Mouse (Mus musculus) MEL (cell line): Measurements from ENCODE around the gene Gga1. TPM values are rescaled to one million over a fixed set of nuclear protein-coding genes. Genes with fewer than 3 reads are reported as not detected.

Experiments
- DNase-seq: peaks from one replicate; pipeline ENCODE4 v3.0.0; 2011; ENCODE audit warnings: low read depth, low spot score
- H3K27ac ChIP-seq: 2 replicates; pipeline ENCODE4 v1.5.1; 2012; ENCODE audit warnings: low read depth, mild to moderate bottlenecking, control low read depth, low read length, moderate library complexity; ENCODE audit not compliant: control insufficient read depth
- H3K27me3 ChIP-seq, 2 experiments: fragments of 150-350 bp in 1 of 2; sonication (generic) in 1 of 2; 2 replicates each; pipeline ENCODE4 v1.6.1; 2012; ENCODE audit warnings: low read length in 2 of 2, mild to moderate bottlenecking in 2 of 2, improper control_type of control experiment in 1 of 2, moderate library complexity in 1 of 2; ENCODE audit not compliant: insufficient read depth in 2 of 2, control insufficient read depth in 1 of 2
- H3K36me3 ChIP-seq, 2 experiments: 2 replicates each; pipeline ENCODE4 v1.6.1; 2012 to 2014; ENCODE audit warnings: low read length in 2 of 2, improper control_type of control experiment in 1 of 2, inconsistent platforms in 1 of 2, mild to moderate bottlenecking in 1 of 2; ENCODE audit not compliant: insufficient read depth in 2 of 2, control insufficient read depth in 1 of 2
- H3K4me1 ChIP-seq, 2 experiments: fragments of 150-350 bp in 1 of 2; sonication (generic) in 1 of 2; 2 replicates each; pipeline ENCODE4 v1.6.1; 2012; ENCODE audit warnings: low read length in 2 of 2, improper control_type of control experiment in 1 of 2, mild to moderate bottlenecking in 1 of 2; ENCODE audit not compliant: insufficient read depth in 2 of 2, control insufficient read depth in 1 of 2
- H3K4me3 ChIP-seq, 2 experiments: fragments of 150-350 bp in 1 of 2; sonication (generic) in 1 of 2; 2 replicates each; pipeline ENCODE4 v1.5.1; 2012; ENCODE audit warnings: low read depth in 2 of 2, low read length in 2 of 2, mild to moderate bottlenecking in 2 of 2, moderate library complexity in 2 of 2, control low read depth in 1 of 2, improper control_type of control experiment in 1 of 2; ENCODE audit not compliant: control insufficient read depth in 1 of 2, insufficient read depth in 1 of 2
- H3K79me2 ChIP-seq: 2 replicates; pipeline ENCODE4 v1.6.1; 2012; ENCODE audit warnings: mild to moderate bottlenecking, low read length, moderate library complexity; ENCODE audit not compliant: control insufficient read depth, poor library complexity, insufficient read depth
- H3K9ac ChIP-seq: 2 replicates; pipeline ENCODE4 v1.6.1; 2012; ENCODE audit warnings: low read depth, mild to moderate bottlenecking, control low read depth, low read length, moderate library complexity; ENCODE audit not compliant: control insufficient read depth, poor library complexity, severe bottlenecking
- H3K9me3 ChIP-seq: fragments of 150-350 bp; sonication (generic); replicated peaks from 2 replicates; pipeline ENCODE4 v1.6.1; 2012; ENCODE audit warnings: mild to moderate bottlenecking, low read length, improper control_type of control experiment, moderate library complexity; ENCODE audit not compliant: insufficient read depth
- CHD2 ChIP-seq: IDR thresholded peaks from 2 replicates; pipeline ENCODE4 v1.6.1; 2011; ENCODE audit warnings: low read length, improper control_type of control experiment
- CTCF ChIP-seq, 3 experiments: IDR thresholded peaks in 2 of 3; conservative IDR thresholded peaks in 1 of 3; 2 replicates each; pipeline ENCODE4 v1.5.1; 2011 to 2012; ENCODE audit warnings: low read length in 3 of 3, low read depth in 2 of 3, mild to moderate bottlenecking in 2 of 3, improper control_type of control experiment in 1 of 3, inconsistent platforms in 1 of 3, mixed read lengths in 1 of 3, moderate library complexity in 1 of 3; ENCODE audit not compliant: control insufficient read depth in 1 of 3, insufficient read depth in 1 of 3, poor library complexity in 1 of 3, severe bottlenecking in 1 of 3
- ELF1 ChIP-seq: IDR thresholded peaks from 2 replicates; pipeline ENCODE4 v1.6.1; 2014; ENCODE audit warnings: low read depth, mild to moderate bottlenecking, inconsistent platforms, low read length, improper control_type of control experiment, moderate library complexity
- EP300 ChIP-seq, 2 experiments: IDR thresholded peaks; 2 replicates each; pipeline ENCODE4 v1.6.1; 2011; ENCODE audit warnings: improper control_type of control experiment in 2 of 2, low read length in 2 of 2, low read depth in 1 of 2, mild to moderate bottlenecking in 1 of 2
- GATA1 ChIP-seq: IDR thresholded peaks from 2 replicates; pipeline ENCODE4 v1.6.1; 2011; ENCODE audit warnings: low read depth, low read length, improper control_type of control experiment
- HCFC1 ChIP-seq: IDR thresholded peaks from 2 replicates; pipeline ENCODE4 v1.6.1; 2012; ENCODE audit warnings: low read depth, mild to moderate bottlenecking, inconsistent platforms, low read length, improper control_type of control experiment, moderate library complexity
- KAT2A ChIP-seq: conservative IDR thresholded peaks from 2 replicates; pipeline ENCODE4 v1.6.1; 2012; ENCODE audit warnings: low read depth, low read length, improper control_type of control experiment, inconsistent platforms
- MAFK ChIP-seq: IDR thresholded peaks from 2 replicates; pipeline ENCODE4 v1.6.1; 2011; ENCODE audit warnings: low read depth, mild to moderate bottlenecking, low read length, improper control_type of control experiment, borderline replicate concordance
- MAX ChIP-seq: IDR thresholded peaks from 2 replicates; pipeline ENCODE4 v1.6.1; 2011; ENCODE audit warnings: low read length, improper control_type of control experiment
- MEF2A ChIP-seq: IDR thresholded peaks from 2 replicates; pipeline ENCODE4 v1.6.1; 2014; ENCODE audit warnings: low read depth, mild to moderate bottlenecking, inconsistent platforms, low read length, improper control_type of control experiment; ENCODE audit not compliant: poor library complexity, insufficient replicate concordance, severe bottlenecking; ENCODE audit errors: extremely low read depth
- MXI1 ChIP-seq: IDR thresholded peaks from 2 replicates; pipeline ENCODE4 v1.6.1; 2011; ENCODE audit warnings: mild to moderate bottlenecking, low read depth, low read length, improper control_type of control experiment
- MYB ChIP-seq: IDR thresholded peaks from 2 replicates; pipeline ENCODE4 v1.6.1; 2011; ENCODE audit warnings: mild to moderate bottlenecking, low read depth, low read length, improper control_type of control experiment
- MYC ChIP-seq: IDR thresholded peaks from 2 replicates; pipeline ENCODE4 v1.6.1; 2011; ENCODE audit warnings: low read depth, mild to moderate bottlenecking, low read length, improper control_type of control experiment, moderate library complexity
- NELFE ChIP-seq: IDR thresholded peaks from 2 replicates; pipeline ENCODE4 v1.6.1; 2011; ENCODE audit warnings: low read depth, low read length, improper control_type of control experiment
- NRF1 ChIP-seq: IDR thresholded peaks from 2 replicates; pipeline ENCODE4 v1.6.1; 2014; ENCODE audit warnings: low read depth, mild to moderate bottlenecking, inconsistent platforms, low read length, improper control_type of control experiment, moderate library complexity; ENCODE audit not compliant: poor library complexity, insufficient read depth, severe bottlenecking
- POLR2A ChIP-seq, 2 experiments: IDR thresholded peaks; 2 replicates each; pipeline ENCODE4 v1.6.1; 2011 to 2012; ENCODE audit warnings: low read length in 2 of 2, mild to moderate bottlenecking in 2 of 2, control low read depth in 1 of 2, improper control_type of control experiment in 1 of 2, low read depth in 1 of 2, moderate library complexity in 1 of 2; ENCODE audit not compliant: control insufficient read depth in 1 of 2, insufficient read depth in 1 of 2, poor library complexity in 1 of 2
- POLR2AphosphoS2 ChIP-seq: IDR thresholded peaks from 2 replicates; pipeline ENCODE4 v1.6.1; 2011; ENCODE audit warnings: low read length, improper control_type of control experiment
- RAD21 ChIP-seq: IDR thresholded peaks from 2 replicates; pipeline ENCODE4 v1.6.1; 2011; ENCODE audit warnings: mild to moderate bottlenecking, low read depth, low read length, improper control_type of control experiment
- SIN3A ChIP-seq: IDR thresholded peaks from 2 replicates; pipeline ENCODE4 v1.6.1; 2012; ENCODE audit warnings: low read length, improper control_type of control experiment, inconsistent platforms
- SMC3 ChIP-seq: IDR thresholded peaks from 2 replicates; pipeline ENCODE4 v1.6.1; 2011; ENCODE audit warnings: low read depth, low read length, improper control_type of control experiment
- TBP ChIP-seq: IDR thresholded peaks from 2 replicates; pipeline ENCODE4 v1.8.0; 2011; ENCODE audit warnings: low read depth, low read length, improper control_type of control experiment
- TCF12 ChIP-seq: IDR thresholded peaks from 2 replicates; pipeline ENCODE4 v1.6.1; 2014; ENCODE audit warnings: low read depth, mild to moderate bottlenecking, inconsistent platforms, low read length, improper control_type of control experiment, moderate library complexity
- UBTF ChIP-seq: IDR thresholded peaks from 2 replicates; pipeline ENCODE4 v1.6.1; 2012; ENCODE audit warnings: low read depth, mild to moderate bottlenecking, inconsistent platforms, low read length, improper control_type of control experiment, moderate library complexity, borderline replicate concordance; ENCODE audit not compliant: insufficient read depth
- USF1 ChIP-seq: IDR thresholded peaks from 2 replicates; pipeline ENCODE4 v1.6.1; 2014; ENCODE audit warnings: low read depth, mild to moderate bottlenecking, inconsistent platforms, low read length, improper control_type of control experiment, moderate library complexity
- USF2 ChIP-seq, 2 experiments: IDR thresholded peaks; 2 replicates each; pipeline ENCODE4 v1.6.1; 2011 to 2012; ENCODE audit warnings: improper control_type of control experiment in 2 of 2, low read length in 2 of 2, borderline replicate concordance in 1 of 2, inconsistent platforms in 1 of 2, low read depth in 1 of 2, mild to moderate bottlenecking in 1 of 2; ENCODE audit not compliant: insufficient read depth in 1 of 2
- ZC3H11A ChIP-seq: IDR thresholded peaks from 2 replicates; pipeline ENCODE4 v1.6.1; 2012; ENCODE audit warnings: low read depth, mild to moderate bottlenecking, inconsistent platforms, low read length, improper control_type of control experiment
- ZKSCAN1 ChIP-seq: IDR thresholded peaks from 2 replicates; pipeline ENCODE4 v1.6.1; 2012; ENCODE audit warnings: low read depth, mild to moderate bottlenecking, inconsistent platforms, low read length, improper control_type of control experiment, moderate library complexity
- ZNF384 ChIP-seq: IDR thresholded peaks from 2 replicates; pipeline ENCODE4 v1.6.1; 2012; ENCODE audit warnings: low read depth, mild to moderate bottlenecking, inconsistent platforms, low read length, improper control_type of control experiment
- polyA plus RNA-seq, 2 experiments: library from polyadenylated mRNA; stranded (reverse) in 1 of 2; unstranded in 1 of 2; fragments of >175 nt in 1 of 2; fragments of >200 nt in 1 of 2; gene quantifications; 2 replicates each; pipeline versions ENCODE4 v1.2.1 to v1.2.4; 2012; ENCODE audit warnings: low replicate concordance in 2 of 2, low read depth in 1 of 2; ENCODE audit not compliant: insufficient read length in 2 of 2, insufficient read depth in 1 of 2, missing spikeins in 1 of 2
- total RNA-seq: library from RNA; depleted of rRNA; stranded (reverse); fragments of 300-350 nt; gene quantifications from 2 replicates; pipeline ENCODE4 v1.2.3, GENCODE M21; 2012

The Gga1 gene
- total and polyA plus RNA-seq, 3 experiments, result 18.2 to 48.1 TPM; not detected in 1

- H3K27ac ChIP-seq, result no peak overlapping the region
Measured at GRCm38 (mm10) chr15:78869775-78870174, 7.2 kb upstream of the Gga1 start.

GRCm38 (mm10) chr15:78872021-78872608 is 4.9 kb upstream of the Gga1 start:
- TF ChIP-seq UBTF (no peak), MYC (no peak), ZC3H11A (peak; percentile 24; the same call in 1 of the 2 replicates), ZKSCAN1 (no peak), RAD21 (peak; percentile 23), GATA1 (no peak), KAT2A (no peak), MAFK (no peak), CTCF (IDR thresholded peaks at IDR 0.05 in 2 of 3, conservative IDR thresholded peaks at IDR 0.05 in 1 of 3; ENCODE audit: control insufficient read depth in 1 of 3, insufficient read depth in 1 of 3, low read depth in 2 of 3, low read length in 3 of 3, poor library complexity in 1 of 3, severe bottlenecking in 1 of 3) (peak in 2 of 3 experiments; percentile 17 to 48; a peak in 3 of 6 replicates), SIN3A (no peak), MEF2A (no peak), TBP (no peak), SMC3 (peak; percentile 34), NELFE (no peak), MXI1 (no peak), HCFC1 (no peak), POLR2AphosphoS2 (no peak), NRF1 (no peak), TCF12 (no peak), USF2 (IDR thresholded peaks at IDR 0.05; ENCODE audit: borderline replicate concordance in 1 of 2, insufficient read depth in 1 of 2, low read depth in 1 of 2, low read length in 2 of 2) (no peak)
- peaks cover 0 to 2% of the 10 kb centered on the region in 2 experiments; a peak in 2 of 4 replicates for H3K4me1 ChIP-seq
- no peaks in the 10 kb centered on the region; the same call in 1 of the 2 replicates for H3K79me2 ChIP-seq
- H3K36me3 ChIP-seq, result peaks cover 0 to 5% of the 10 kb centered on the region in 2 experiments; a peak in 1 of 4 replicates
- no peaks in the 10 kb centered on the region for H3K27me3 ChIP-seq
- no peaks in the 10 kb centered on the region for H3K9me3 ChIP-seq
- H3K27ac ChIP-seq, result no peak overlapping the region
- H3K4me3 ChIP-seq, result no peak overlapping the region
- peak; percentile 43 for DNase-seq
- H3K9ac ChIP-seq, result no peak overlapping the region

More at GRCm38 (mm10) chr15:78869775-78870174, 7.2 kb upstream of the Gga1 start:
- DNase-seq, result peak; percentile 85
- Histone ChIP-seq H3K27me3 (no peaks in the 10 kb centered on the region), H3K9me3 (no peaks in the 10 kb centered on the region), H3K4me3 (no peak overlapping the region), H3K4me1 (peaks cover 0 to 2% of the 10 kb centered on the region in 2 experiments; a peak in 1 of 4 replicates), H3K79me2 (no peaks in the 10 kb centered on the region), H3K36me3 (peaks cover 0 to 2% of the 10 kb centered on the region in 2 experiments; a peak in 1 of 4 replicates), H3K9ac (peak overlapping the region; percentile 51)
- TF ChIP-seq ZC3H11A (peak; percentile 32; the same call in 1 of the 2 replicates), USF1 (peak; percentile 60), EP300 (IDR thresholded peaks at IDR 0.05; ENCODE audit: low read depth in 1 of 2, low read length in 2 of 2) (no peak), CTCF (IDR thresholded peaks at IDR 0.05 in 2 of 3, conservative IDR thresholded peaks at IDR 0.05 in 1 of 3; ENCODE audit: control insufficient read depth in 1 of 3, insufficient read depth in 1 of 3, low read depth in 2 of 3, low read length in 3 of 3, poor library complexity in 1 of 3, severe bottlenecking in 1 of 3) (peak; percentile 55 to 91 (median 68)), MXI1 (peak; percentile 98), TBP (no peak), POLR2A (IDR thresholded peaks at IDR 0.05; ENCODE audit: control insufficient read depth in 1 of 2, insufficient read depth in 1 of 2, low read depth in 1 of 2, low read length in 2 of 2, poor library complexity in 1 of 2) (no peak), MYB (no peak), MYC (peak; percentile 99), ZNF384 (peak; percentile 92), HCFC1 (peak; percentile 49; the same call in 1 of the 2 replicates), NRF1 (no peak), CHD2 (no peak), SMC3 (peak; percentile 80), POLR2AphosphoS2 (no peak), USF2 (IDR thresholded peaks at IDR 0.05; ENCODE audit: borderline replicate concordance in 1 of 2, insufficient read depth in 1 of 2, low read depth in 1 of 2, low read length in 2 of 2) (no peak), ELF1 (0 out of 2 replicates have a peak, but pooled peaks have one; percentile 33), SIN3A (peak; percentile 92), RAD21 (peak; percentile 45), MAX (peak; percentile 94)
